Mouse (Mus musculus) embryonic fibroblast, embryonic 13.5 days (primary cell): Measurements from ENCODE around the gene Dock9.

ENCODE experiments used
- CTCF ChIP-seq: IDR thresholded peaks from 2 replicates; pipeline ENCODE4 v1.5.1; 2011; ENCODE audit warnings: mild to moderate bottlenecking, control low read depth, low read length, moderate library complexity, borderline replicate concordance; ENCODE audit not compliant: insufficient read depth
- POLR2A ChIP-seq: IDR thresholded peaks from 2 replicates; pipeline ENCODE4 v1.6.1; 2011; ENCODE audit warnings: low read depth, mild to moderate bottlenecking, control low read depth, low read length, moderate library complexity

- TF ChIP-seq POLR2A (no peak), CTCF (no peak)
Measured at GRCm38 (mm10) chr14:121678913-121679312, 118.7 kb downstream of the Dock9 start.
